Mouse (Mus musculus): ENCODE measurements around the gene Paqr5. TPM values are rescaled to one million over a fixed set of nuclear protein-coding genes. Genes with fewer than 3 reads are reported as not detected.

Gene Paqr5
- polyA plus RNA-seq, 1 experiment, result 0.02 TPM

- H3K79me2 ChIP-seq (ENCODE audit: control insufficient read depth, insufficient read depth), result no peaks in the 10 kb centered on the region
- TF ChIP-seq POLR2A (IDR thresholded peaks at IDR 0.05; ENCODE audit: insufficient read length, low read depth) (no peak), POLR2AphosphoS2 (IDR thresholded peaks at IDR 0.05; ENCODE audit: insufficient read length, low read depth) (no peak), MAX (IDR thresholded peaks at IDR 0.05; ENCODE audit: low read depth) (no peak), USF1 (IDR thresholded peaks at IDR 0.05; ENCODE audit: low read depth) (no peak), TCF3 (IDR thresholded peaks at IDR 0.05; ENCODE audit: insufficient read length, low read depth) (no peak), REST (IDR thresholded peaks at IDR 0.05; ENCODE audit: insufficient read depth, insufficient read length) (no peak), MYOG (IDR thresholded peaks at IDR 0.05; ENCODE audit: control insufficient read depth in 1 of 3, insufficient read depth in 1 of 3, insufficient read length in 2 of 3, low read depth in 2 of 3) (no peak), CEBPB (IDR thresholded peaks at IDR 0.05; ENCODE audit: insufficient read depth, poor library complexity, severe bottlenecking) (no peak)
- no peak overlapping the region for H3K4me2 ChIP-seq (ENCODE audit: low read depth)
- no peaks in the 10 kb centered on the region for H3K27me3 ChIP-seq (ENCODE audit: control insufficient read depth, insufficient read depth, insufficient read length)
- H3ac ChIP-seq (ENCODE audit: control insufficient read depth, insufficient read length), result no peak overlapping the region
- H3K36me3 ChIP-seq (ENCODE audit: control insufficient read depth, insufficient read depth), result peaks cover 27% of the 10 kb centered on the region
- H3K4me3 ChIP-seq, result no peak overlapping the region
Observed at GRCm38 (mm10) chr9:61932009-61932408, 94.6 kb downstream of the Paqr5 start.

DNA sequence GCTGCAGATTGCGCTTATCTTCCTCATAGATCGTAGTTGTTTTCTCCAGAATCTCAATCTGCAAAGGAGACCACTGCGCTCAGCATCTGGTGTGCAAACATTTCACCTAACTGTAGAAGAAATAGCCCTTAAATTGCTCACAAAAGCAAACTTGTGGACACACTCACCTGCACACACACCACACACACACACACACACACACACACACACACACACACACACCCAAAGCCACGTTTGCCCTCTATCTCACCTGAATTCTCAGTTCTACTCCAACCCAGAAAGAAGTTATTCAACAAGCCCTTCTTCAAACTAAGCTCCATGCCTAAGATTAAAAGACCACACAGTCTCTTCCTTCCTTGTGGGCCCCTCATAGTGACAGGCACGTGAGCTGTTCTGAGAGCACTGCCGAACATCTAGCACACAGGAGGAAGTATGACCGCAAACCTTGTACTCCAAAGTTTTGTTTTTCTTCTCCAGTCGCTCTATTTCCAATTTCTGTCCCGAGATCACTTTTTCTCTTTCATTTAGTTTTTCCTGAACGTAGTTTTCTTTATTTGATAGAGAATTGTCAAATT, 101.5 kb downstream of the Paqr5 start:
- peaks cover 44% of the 10 kb centered on the region for H3K36me3 ChIP-seq (ENCODE audit: control insufficient read depth, insufficient read depth)
- no peaks in the 10 kb centered on the region for H3K27me3 ChIP-seq (ENCODE audit: control insufficient read depth, insufficient read depth, insufficient read length)
- H3ac ChIP-seq (ENCODE audit: control insufficient read depth, insufficient read length), result no peak overlapping the region
- H3K4me3 ChIP-seq, result no peak overlapping the region
- no peak overlapping the region for H3K4me2 ChIP-seq (ENCODE audit: low read depth)
- TF ChIP-seq E2F4 (IDR thresholded peaks at IDR 0.05; ENCODE audit: insufficient read depth), result no peak
- no peak for TF ChIP-seq POLR2AphosphoS2 (IDR thresholded peaks at IDR 0.05; ENCODE audit: insufficient read length, low read depth)
- no peak for TF ChIP-seq USF1 (IDR thresholded peaks at IDR 0.05; ENCODE audit: low read depth)
- TF ChIP-seq REST (IDR thresholded peaks at IDR 0.05; ENCODE audit: insufficient read depth, insufficient read length), result no peak
- TF ChIP-seq CEBPB (IDR thresholded peaks at IDR 0.05; ENCODE audit: insufficient read depth, poor library complexity, severe bottlenecking), result no peak
- TF ChIP-seq MYOG (IDR thresholded peaks at IDR 0.05; ENCODE audit: control insufficient read depth in 1 of 3, insufficient read depth in 1 of 3, insufficient read length in 2 of 3, low read depth in 2 of 3), result no peak
- TF ChIP-seq TCF3 (IDR thresholded peaks at IDR 0.05; ENCODE audit: insufficient read length, low read depth), result no peak
- no peak for TF ChIP-seq MYOD1 (IDR thresholded peaks at IDR 0.05; ENCODE audit: control insufficient read depth in 1 of 3, insufficient read length in 2 of 3, low read depth in 2 of 3)
- no peak for TF ChIP-seq MAX (IDR thresholded peaks at IDR 0.05; ENCODE audit: low read depth)
- no peak for TF ChIP-seq TCF12 (IDR thresholded peaks at IDR 0.05; ENCODE audit: insufficient read depth, poor library complexity, severe bottlenecking)
- no peak for TF ChIP-seq POLR2A (IDR thresholded peaks at IDR 0.05; ENCODE audit: insufficient read length, low read depth)
- TF ChIP-seq SRF (IDR thresholded peaks at IDR 0.05; ENCODE audit: control insufficient read depth, insufficient read length, low read depth), result no peak
- H3K79me2 ChIP-seq (ENCODE audit: control insufficient read depth, insufficient read depth), result no peaks in the 10 kb centered on the region

- Histone ChIP-seq H3K79me2 (ENCODE audit: control insufficient read depth, insufficient read depth) (no peaks in the 10 kb centered on the region), H3K36me3 (ENCODE audit: control insufficient read depth, insufficient read depth) (peaks cover 29% of the 10 kb centered on the region), H3ac (ENCODE audit: control insufficient read depth, insufficient read length) (no peak overlapping the region), H3K27me3 (ENCODE audit: control insufficient read depth, insufficient read depth, insufficient read length) (no peaks in the 10 kb centered on the region), H3K4me3 (no peak overlapping the region), H3K4me2 (ENCODE audit: low read depth) (no peak overlapping the region)
- TF ChIP-seq TCF3 (IDR thresholded peaks at IDR 0.05; ENCODE audit: insufficient read length, low read depth), result no peak
- no peak for TF ChIP-seq CEBPB (IDR thresholded peaks at IDR 0.05; ENCODE audit: insufficient read depth, poor library complexity, severe bottlenecking)
- no peak for TF ChIP-seq TCF12 (IDR thresholded peaks at IDR 0.05; ENCODE audit: insufficient read depth, poor library complexity, severe bottlenecking)
- TF ChIP-seq E2F4 (IDR thresholded peaks at IDR 0.05; ENCODE audit: insufficient read depth), result no peak
- no peak for TF ChIP-seq SRF (IDR thresholded peaks at IDR 0.05; ENCODE audit: control insufficient read depth, insufficient read length, low read depth)
- TF ChIP-seq MYOG (IDR thresholded peaks at IDR 0.05; ENCODE audit: control insufficient read depth in 1 of 3, insufficient read depth in 1 of 3, insufficient read length in 2 of 3, low read depth in 2 of 3), result no peak
- TF ChIP-seq REST (IDR thresholded peaks at IDR 0.05; ENCODE audit: insufficient read depth, insufficient read length), result no peak
- no peak for TF ChIP-seq POLR2AphosphoS2 (IDR thresholded peaks at IDR 0.05; ENCODE audit: insufficient read length, low read depth)
- no peak for TF ChIP-seq USF1 (IDR thresholded peaks at IDR 0.05; ENCODE audit: low read depth)
- no peak for TF ChIP-seq MYOD1 (IDR thresholded peaks at IDR 0.05; ENCODE audit: control insufficient read depth in 1 of 3, insufficient read length in 2 of 3, low read depth in 2 of 3)
- no peak for TF ChIP-seq MAX (IDR thresholded peaks at IDR 0.05; ENCODE audit: low read depth)
- no peak for TF ChIP-seq POLR2A (IDR thresholded peaks at IDR 0.05; ENCODE audit: insufficient read length, low read depth)
Observed at GRCm38 (mm10) chr9:61920331-61920730, 106.3 kb downstream of the Paqr5 start.

DNA sequence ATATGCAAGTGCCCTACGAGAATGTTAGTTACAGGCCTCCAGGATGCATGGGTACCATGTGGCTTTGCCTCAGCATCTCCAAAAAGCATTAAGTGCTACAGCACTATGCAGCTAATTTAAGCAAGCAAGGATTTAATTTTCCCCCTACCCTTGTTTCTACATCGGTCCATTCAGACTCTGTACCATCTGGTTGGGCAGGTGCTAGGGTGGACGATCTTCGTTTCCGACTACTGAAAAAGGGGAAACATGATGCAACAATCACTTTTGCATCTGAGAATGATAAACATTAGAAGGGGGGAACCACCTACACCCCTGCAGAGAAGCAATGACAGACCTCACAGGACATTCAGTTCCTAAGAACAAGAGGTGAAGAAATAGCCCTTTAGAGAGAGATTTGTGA, 107.2 kb downstream of the Paqr5 start:
- H3K4me2 ChIP-seq (ENCODE audit: low read depth), result no peak overlapping the region
- no peaks in the 10 kb centered on the region for H3K27me3 ChIP-seq (ENCODE audit: control insufficient read depth, insufficient read depth, insufficient read length)
- TF ChIP-seq MAX (IDR thresholded peaks at IDR 0.05; ENCODE audit: low read depth) (no peak), POLR2AphosphoS2 (IDR thresholded peaks at IDR 0.05; ENCODE audit: insufficient read length, low read depth) (no peak), MYOG (IDR thresholded peaks at IDR 0.05; ENCODE audit: control insufficient read depth in 1 of 3, insufficient read depth in 1 of 3, insufficient read length in 2 of 3, low read depth in 2 of 3) (no peak), TCF12 (IDR thresholded peaks at IDR 0.05; ENCODE audit: insufficient read depth, poor library complexity, severe bottlenecking) (no peak), TCF3 (IDR thresholded peaks at IDR 0.05; ENCODE audit: insufficient read length, low read depth) (no peak)
- H3K4me3 ChIP-seq, result no peak overlapping the region
- H3ac ChIP-seq (ENCODE audit: control insufficient read depth, insufficient read length), result no peak overlapping the region
- H3K79me2 ChIP-seq (ENCODE audit: control insufficient read depth, insufficient read depth), result no peaks in the 10 kb centered on the region
- H3K36me3 ChIP-seq (ENCODE audit: control insufficient read depth, insufficient read depth), result peaks cover 23% of the 10 kb centered on the region

DNA sequence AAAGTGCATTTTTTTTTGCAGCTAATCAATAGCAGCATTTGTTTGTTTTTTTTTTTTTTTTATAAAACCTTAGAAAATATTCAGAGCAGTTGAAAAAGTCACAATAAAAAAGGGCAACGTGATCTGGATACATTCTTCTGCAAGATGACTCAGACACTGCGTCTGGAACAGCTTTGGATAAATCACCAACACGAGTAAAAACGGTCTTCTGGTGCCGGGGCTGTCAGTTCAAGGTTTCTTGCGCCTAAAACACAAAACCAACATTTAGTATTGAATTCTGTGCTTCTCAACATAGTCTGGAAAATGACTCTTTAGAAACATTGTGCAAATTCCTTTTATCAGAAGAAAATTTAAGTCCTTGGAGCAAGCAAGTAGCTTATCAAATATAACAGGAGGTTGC, 109.2 kb downstream of the Paqr5 start:
- no peak overlapping the region for H3K4me2 ChIP-seq (ENCODE audit: low read depth)
- H3K27me3 ChIP-seq (ENCODE audit: control insufficient read depth, insufficient read depth, insufficient read length), result no peaks in the 10 kb centered on the region
- H3K36me3 ChIP-seq (ENCODE audit: control insufficient read depth, insufficient read depth), result peaks cover 17% of the 10 kb centered on the region
- no peak overlapping the region for H3K4me3 ChIP-seq
- no peak overlapping the region for H3ac ChIP-seq (ENCODE audit: control insufficient read depth, insufficient read length)
- TF ChIP-seq REST (IDR thresholded peaks at IDR 0.05; ENCODE audit: insufficient read depth, insufficient read length) (no peak), TCF3 (IDR thresholded peaks at IDR 0.05; ENCODE audit: insufficient read length, low read depth) (no peak), E2F4 (IDR thresholded peaks at IDR 0.05; ENCODE audit: insufficient read depth) (no peak), MAX (IDR thresholded peaks at IDR 0.05; ENCODE audit: low read depth) (no peak), TCF12 (IDR thresholded peaks at IDR 0.05; ENCODE audit: insufficient read depth, poor library complexity, severe bottlenecking) (no peak), MYOD1 (IDR thresholded peaks at IDR 0.05; ENCODE audit: control insufficient read depth in 1 of 3, insufficient read length in 2 of 3, low read depth in 2 of 3) (no peak), POLR2AphosphoS2 (IDR thresholded peaks at IDR 0.05; ENCODE audit: insufficient read length, low read depth) (no peak), USF1 (IDR thresholded peaks at IDR 0.05; ENCODE audit: low read depth) (no peak), MYOG (IDR thresholded peaks at IDR 0.05; ENCODE audit: control insufficient read depth in 1 of 3, insufficient read depth in 1 of 3, insufficient read length in 2 of 3, low read depth in 2 of 3) (no peak), POLR2A (IDR thresholded peaks at IDR 0.05; ENCODE audit: insufficient read length, low read depth) (no peak), CEBPB (IDR thresholded peaks at IDR 0.05; ENCODE audit: insufficient read depth, poor library complexity, severe bottlenecking) (no peak)
- peaks cover 9% of the 10 kb centered on the region for H3K79me2 ChIP-seq (ENCODE audit: control insufficient read depth, insufficient read depth)

All from myocyte (in vitro differentiated cells).